Mouse (Mus musculus): ENCODE data around the gene 1700012B07Rik. TPM values are rescaled to one million over a fixed set of nuclear protein-coding genes. Genes with fewer than 3 reads are reported as not detected.

Gene 1700012B07Rik
- polyA plus RNA-seq, 1 experiment from 2014 or later = not detected

- Histone ChIP-seq H3K9me3 (ENCODE audit: control insufficient read depth, low read length) (no peaks in the 10 kb centered on the region), H3K27me3 (ENCODE audit: control insufficient read depth, insufficient read depth, low read length) (no peaks in the 10 kb centered on the region), H3K4me2 (replicated peaks; ENCODE audit: low read depth) (no peak overlapping the region), H3K4me3 (ENCODE audit: low read depth, low read length) (no peak overlapping the region), H3K27ac (replicated peaks) (0 out of 2 replicates have a peak overlapping the region, but pooled peaks have one; percentile 45), H3K4me1 (replicated peaks; ENCODE audit: control insufficient read depth, insufficient read depth) (no peaks in the 10 kb centered on the region), H3K36me3 (ENCODE audit: control insufficient read depth, insufficient read depth, low read length) (no peaks in the 10 kb centered on the region), H3K9ac (ENCODE audit: low read length) (no peak overlapping the region)
- 70% methylated on average over 22 of the region's 22 CpGs for WGBS
- DNase-seq (ENCODE audit: low spot score) = no peak
- TF ChIP-seq EP300 (optimal IDR thresholded peaks at IDR 0.05) (no peak), CTCF (IDR thresholded peaks at IDR 0.05; ENCODE audit: low read depth) (no peak)
- peak; percentile 47; the same call in 1 of the 2 replicates for ATAC-seq (ENCODE audit: low FRiP score, low TSS enrichment)
Observed at GRCm38 (mm10) chr11:109873852-109874610, 46.2 kb upstream of the 1700012B07Rik start.

GRCm38 (mm10) chr11:109873161-109873775 is 45.4 kb upstream of the 1700012B07Rik start:
- H3K36me3 ChIP-seq (ENCODE audit: control insufficient read depth, insufficient read depth, low read length) = no peaks in the 10 kb centered on the region
- TF ChIP-seq CTCF (IDR thresholded peaks at IDR 0.05; ENCODE audit: low read depth) = peak; percentile 70
- TF ChIP-seq EP300 (optimal IDR thresholded peaks at IDR 0.05) = no peak
- H3K4me2 ChIP-seq (replicated peaks; ENCODE audit: low read depth) = no peak overlapping the region
- H3K27ac ChIP-seq (replicated peaks) = 0 out of 2 replicates have a peak overlapping the region, but pooled peaks have one; percentile 40
- no peak for DNase-seq (ENCODE audit: low spot score)
- H3K4me1 ChIP-seq (replicated peaks; ENCODE audit: control insufficient read depth, insufficient read depth) = no peaks in the 10 kb centered on the region
- no peak overlapping the region for H3K4me3 ChIP-seq (ENCODE audit: low read depth, low read length)
- ATAC-seq (ENCODE audit: low FRiP score, low TSS enrichment) = no peak
- H3K27me3 ChIP-seq (ENCODE audit: control insufficient read depth, insufficient read depth, low read length) = no peaks in the 10 kb centered on the region
- no peak overlapping the region for H3K9ac ChIP-seq (ENCODE audit: low read length)
- 43% methylated on average over 9 of the region's 9 CpGs for WGBS
- H3K9me3 ChIP-seq (ENCODE audit: control insufficient read depth, low read length) = no peaks in the 10 kb centered on the region

- ATAC-seq (ENCODE audit: low FRiP score, low TSS enrichment) = no peak
- Histone ChIP-seq H3K36me3 (ENCODE audit: control insufficient read depth, insufficient read depth, low read length) (no peaks in the 10 kb centered on the region), H3K27me3 (ENCODE audit: control insufficient read depth, insufficient read depth, low read length) (no peaks in the 10 kb centered on the region), H3K4me2 (replicated peaks; ENCODE audit: low read depth) (no peak overlapping the region), H3K27ac (replicated peaks) (no peak overlapping the region), H3K4me1 (replicated peaks; ENCODE audit: control insufficient read depth, insufficient read depth) (no peaks in the 10 kb centered on the region), H3K9me3 (ENCODE audit: control insufficient read depth, low read length) (no peaks in the 10 kb centered on the region), H3K9ac (ENCODE audit: low read length) (no peak overlapping the region), H3K4me3 (ENCODE audit: low read depth, low read length) (no peak overlapping the region)
- DNase-seq (ENCODE audit: low spot score) = no peak
- 68% methylated on average over 3 of the region's 3 CpGs for WGBS
- TF ChIP-seq EP300 (optimal IDR thresholded peaks at IDR 0.05) = no peak
- no peak for TF ChIP-seq CTCF (IDR thresholded peaks at IDR 0.05; ENCODE audit: low read depth)
Observed at GRCm38 (mm10) chr11:109872674-109873073, 44.8 kb upstream of the 1700012B07Rik start.

- no peak overlapping the region for H3K4me3 ChIP-seq (ENCODE audit: low read depth, low read length)
- ATAC-seq (ENCODE audit: low FRiP score, low TSS enrichment) (no peak), DNase-seq (ENCODE audit: low spot score) (no peak)
- H3K9ac ChIP-seq (ENCODE audit: low read length) = no peak overlapping the region
- H3K9me3 ChIP-seq (ENCODE audit: control insufficient read depth, low read length) = no peaks in the 10 kb centered on the region
- H3K27me3 ChIP-seq (ENCODE audit: control insufficient read depth, insufficient read depth, low read length) = no peaks in the 10 kb centered on the region
- H3K4me2 ChIP-seq (replicated peaks; ENCODE audit: low read depth) = no peak overlapping the region
- TF ChIP-seq EP300 (optimal IDR thresholded peaks at IDR 0.05) = no peak
- TF ChIP-seq CTCF (IDR thresholded peaks at IDR 0.05; ENCODE audit: low read depth) = no peak
- no peaks in the 10 kb centered on the region for H3K36me3 ChIP-seq (ENCODE audit: control insufficient read depth, insufficient read depth, low read length)
- WGBS = 76% methylated on average over 10 of the region's 10 CpGs
- H3K4me1 ChIP-seq (replicated peaks; ENCODE audit: control insufficient read depth, insufficient read depth) = no peaks in the 10 kb centered on the region
- H3K27ac ChIP-seq (replicated peaks) = no peak overlapping the region
Observed at GRCm38 (mm10) chr11:109872056-109872455, 44.2 kb upstream of the 1700012B07Rik start.

- Histone ChIP-seq H3K4me3 (ENCODE audit: low read depth, low read length) (no peak overlapping the region), H3K27me3 (ENCODE audit: control insufficient read depth, insufficient read depth, low read length) (no peaks in the 10 kb centered on the region), H3K36me3 (ENCODE audit: control insufficient read depth, insufficient read depth, low read length) (no peaks in the 10 kb centered on the region), H3K4me1 (replicated peaks; ENCODE audit: control insufficient read depth, insufficient read depth) (no peaks in the 10 kb centered on the region), H3K4me2 (replicated peaks; ENCODE audit: low read depth) (no peak overlapping the region), H3K9ac (ENCODE audit: low read length) (no peak overlapping the region), H3K27ac (replicated peaks) (no peak overlapping the region), H3K9me3 (ENCODE audit: control insufficient read depth, low read length) (no peaks in the 10 kb centered on the region)
- no peak for ATAC-seq (ENCODE audit: low FRiP score, low TSS enrichment)
- TF ChIP-seq EP300 (optimal IDR thresholded peaks at IDR 0.05) (no peak), CTCF (IDR thresholded peaks at IDR 0.05; ENCODE audit: low read depth) (no peak)
- WGBS = 84% methylated on average over 5 of the region's 5 CpGs
- DNase-seq (ENCODE audit: low spot score) = no peak
Observed at GRCm38 (mm10) chr11:109867861-109868260, 40.0 kb upstream of the 1700012B07Rik start.
